Comparison of ENCODE assay signal across 20 mouse cellular contexts in genomic region chr8:118433553-118434180, GRCm38 (mm10).
DNase-seq lines count a peak whose midpoint lies in the region; ATAC-seq lines count a peak whose summit lies in the region.
"Had no signal": no experiment of that assay in that cellular context is flagged by ENCODE, and none has a peak within 500 bp of the region (broad histone marks: within the 10 kb centered on the region; RNA-seq: fewer than 3 reads in every experiment).

No protein-coding gene starts in this region.

- 82% methylated on average over 3 of the region's 3 CpGs for WGBS in limb, embryonic 15.5 days
- 90% methylated on average over 3 of the region's 3 CpGs for WGBS in limb, embryonic 10.5 days
- 70% methylated on average over 3 of the region's 3 CpGs for WGBS in liver, embryonic 11.5 days

- peak overlapping the region; percentile 13; the same call in 1 of the 2 replicates for H3K27ac ChIP-seq in limb, embryonic 15.5 days
- H3K27ac ChIP-seq in limb, embryonic 10.5 days: no peak overlapping the region
- peak overlapping the region; percentile 98 for H3K27ac ChIP-seq in brown adipose tissue, adult 24 weeks (replicated peaks; ENCODE audit: low read depth, low read length)
- no peak overlapping the region for H3K27ac ChIP-seq in liver, embryonic 11.5 days (ENCODE audit: low read depth, low read length)
- H3K27ac ChIP-seq: embryonic facial prominence, embryonic 10.5 days; hindbrain, embryonic 15.5 days; layer of hippocampus, adult 2 months; midbrain, embryonic 10.5 days had no signal

- intact Hi-C loops in heart, postnatal 10 days (cut with DNase I): loop anchor here (5.0 kb wide), 1 partner anchor 81 kb away; no protein-coding TSS in a partner anchor

- ATAC-seq in limb, embryonic 15.5 days (ENCODE audit: insufficient number of reproducible peaks, low FRiP score, low TSS enrichment, low read depth): no peak
- no peak for ATAC-seq in liver, embryonic 11.5 days (replicated peaks; ENCODE audit: low FRiP score)
- ATAC-seq: intestine, embryonic 16.5 days had no signal

- peaks cover 2% of the 10 kb centered on the region; the same call in 1 of the 2 replicates for H3K4me1 ChIP-seq in limb, embryonic 15.5 days
- H3K4me1 ChIP-seq in limb, embryonic 10.5 days: no peaks in the 10 kb centered on the region
- H3K4me1 ChIP-seq in brown adipose tissue, adult 24 weeks (ENCODE audit: control insufficient read depth, insufficient read depth, insufficient read length, low read length): peaks cover 16% of the 10 kb centered on the region
- H3K4me1 ChIP-seq in liver, embryonic 11.5 days (replicated peaks; ENCODE audit: control insufficient read depth, insufficient read depth, low read length): no peaks in the 10 kb centered on the region
- H3K4me1 ChIP-seq: midbrain, embryonic 10.5 days had no signal

- no peak overlapping the region for H3K9ac ChIP-seq in limb, embryonic 15.5 days
- no peak overlapping the region for H3K9ac ChIP-seq in liver, embryonic 11.5 days (ENCODE audit: low read depth, low read length)
- H3K9ac ChIP-seq: hindbrain, embryonic 15.5 days had no signal

- H3K4me3 ChIP-seq in limb, embryonic 15.5 days: no peak overlapping the region
- H3K4me3 ChIP-seq in limb, embryonic 10.5 days: no peak overlapping the region
- no peak overlapping the region for H3K4me3 ChIP-seq in brown adipose tissue, adult 24 weeks (ENCODE audit: insufficient read depth, low read depth, low read length)
- no peak overlapping the region for H3K4me3 ChIP-seq in liver, embryonic 11.5 days (ENCODE audit: low read depth, low read length)
- H3K4me3 ChIP-seq: embryonic facial prominence, embryonic 10.5 days; hindbrain, embryonic 15.5 days; layer of hippocampus, adult 2 months; midbrain, embryonic 10.5 days had no signal

- no peaks in the 10 kb centered on the region for H3K27me3 ChIP-seq in limb, embryonic 15.5 days
- H3K27me3 ChIP-seq in limb, embryonic 10.5 days (ENCODE audit: low read depth, poor library complexity, severe bottlenecking): no peaks in the 10 kb centered on the region
- no peaks in the 10 kb centered on the region for H3K27me3 ChIP-seq in liver, embryonic 11.5 days (replicated peaks; ENCODE audit: control insufficient read depth, insufficient read depth, low read length)
- H3K27me3 ChIP-seq: CH12.LX; hindbrain, embryonic 15.5 days had no signal

- no peaks in the 10 kb centered on the region for H3K9me3 ChIP-seq in limb, embryonic 15.5 days
- no peaks in the 10 kb centered on the region for H3K9me3 ChIP-seq in limb, embryonic 10.5 days (replicated peaks)
- H3K9me3 ChIP-seq in liver, embryonic 11.5 days (ENCODE audit: control insufficient read depth, low read length): no peaks in the 10 kb centered on the region
- H3K9me3 ChIP-seq: embryonic facial prominence, embryonic 10.5 days; hindbrain, embryonic 15.5 days; midbrain, embryonic 10.5 days had no signal

- peak; percentile 13 for DNase-seq in gastrocnemius, postnatal 25 days
- DNase-seq in gastrocnemius, adult 8-10 months (ENCODE audit: low spot score in 2 of 2): no peak
- no peak for DNase-seq in limb, embryonic 10.5 days (ENCODE audit: low spot score)
- DNase-seq in heart, postnatal 10 days: peak; percentile 35 to 37
- no peak for DNase-seq in adipocyte (ENCODE audit: low spot score)
- DNase-seq in liver, embryonic 11.5 days (ENCODE audit: low spot score): no peak
- DNase-seq: cerebellum, adult 2 months; kidney, postnatal 10 days; layer of hippocampus, postnatal 36 days; liver; lung, adult 18-20 months; thymus, adult 2 months had no signal

- no peaks in the 10 kb centered on the region for H3K36me3 ChIP-seq in limb, embryonic 15.5 days
- H3K36me3 ChIP-seq in limb, embryonic 10.5 days: no peaks in the 10 kb centered on the region
- H3K36me3 ChIP-seq in liver, embryonic 11.5 days (ENCODE audit: control insufficient read depth, insufficient read depth, low read length): no peaks in the 10 kb centered on the region
- H3K36me3 ChIP-seq: embryonic facial prominence, embryonic 10.5 days; hindbrain, embryonic 15.5 days; midbrain, embryonic 10.5 days had no signal

- H3K4me2 ChIP-seq in limb, embryonic 15.5 days: no peak overlapping the region
- no peak overlapping the region for H3K4me2 ChIP-seq in liver, embryonic 11.5 days
- H3K4me2 ChIP-seq: hindbrain, embryonic 15.5 days had no signal

Comparison
In these comparisons a context has a peak if more than half of its experiments do, and no peak if none do; other contexts are left out.
1. DNase-seq: peak in gastrocnemius, postnatal 25 days (single experiment) and heart, postnatal 10 days (2 of 2); none in gastrocnemius, adult 8-10 months (0 of 2), limb, embryonic 10.5 days (single experiment), adipocyte (single experiment) and liver, embryonic 11.5 days (single experiment).
2. H3K27ac ChIP-seq: peak in limb, embryonic 15.5 days (single experiment) and brown adipose tissue, adult 24 weeks (single experiment); none in limb, embryonic 10.5 days (single experiment) and liver, embryonic 11.5 days (single experiment).